Mouse (Mus musculus) liver, embryonic 14.5 days (tissue): Measurements from ENCODE around the gene Ifna11. TPM values are rescaled to one million over a fixed set of nuclear protein-coding genes. Genes with fewer than 3 reads are reported as not detected.

Source experiments
- ATAC-seq: fragments of 200-750 bp; cut with Nextera tagmentation; 2 replicates; pipeline ENCODE4 v1.8.0; 2017; ENCODE audit warnings: moderate number of reproducible peaks, mild to moderate bottlenecking, moderate library complexity; ENCODE audit not compliant: insufficient read depth
- DNase-seq, 3 experiments: peaks; one replicate each; pipeline ENCODE4 v3.0.0-alpha.2; 2012 to 2013; ENCODE audit warnings: low read depth in 3 of 3, low spot score in 3 of 3
- H3K27ac ChIP-seq: fragments of 300-500 bp; sonication (generic); 2 replicates; pipeline ENCODE4 v1.5.1; 2014; ENCODE audit warnings: moderate library complexity, mild to moderate bottlenecking, control low read depth, inconsistent platforms
- H3K27me3 ChIP-seq: fragments of 300-500 bp; sonication (generic); 2 replicates; pipeline ENCODE4 v1.6.1; 2014; ENCODE audit warnings: mild to moderate bottlenecking, low read length, moderate library complexity; ENCODE audit not compliant: control insufficient read depth, insufficient read depth
- H3K36me3 ChIP-seq: fragments of 300-500 bp; sonication (generic); replicated peaks from 2 replicates; pipeline ENCODE4 v1.6.1; 2014; ENCODE audit warnings: low read depth; ENCODE audit not compliant: control insufficient read depth, insufficient read depth
- H3K4me1 ChIP-seq, 2 experiments: fragments of 200-500 bp in 1 of 2; fragments of 300-500 bp in 1 of 2; sonication (generic) in 1 of 2; replicated peaks; 2 replicates each; pipeline ENCODE4 v1.6.1; 2012 to 2014; ENCODE audit warnings: antibody characterized with exemption in 1 of 2, inconsistent platforms in 1 of 2, low read length in 1 of 2; ENCODE audit not compliant: control insufficient read depth in 2 of 2, insufficient read depth in 2 of 2
- H3K4me2 ChIP-seq: fragments of 300-500 bp; sonication (generic); 2 replicates; pipeline ENCODE4 v1.6.1; 2014; ENCODE audit warnings: low read depth, mild to moderate bottlenecking, control low read depth, moderate library complexity
- H3K4me3 ChIP-seq, 2 experiments: fragments of 200-500 bp in 1 of 2; fragments of 300-500 bp in 1 of 2; sonication (generic) in 1 of 2; 2 replicates each; pipeline ENCODE4 v1.5.1; 2012 to 2014; ENCODE audit warnings: low read depth in 2 of 2, low read length in 2 of 2, mild to moderate bottlenecking in 2 of 2, control low read depth in 1 of 2, inconsistent platforms in 1 of 2, moderate library complexity in 1 of 2; ENCODE audit not compliant: insufficient read depth in 1 of 2
- H3K9ac ChIP-seq: fragments of 300-500 bp; sonication (generic); replicated peaks from 2 replicates; pipeline ENCODE4 v1.6.1; 2014; ENCODE audit warnings: mild to moderate bottlenecking, control low read depth, moderate library complexity
- H3K9me3 ChIP-seq: fragments of 300-500 bp; sonication (generic); 2 replicates; pipeline ENCODE4 v1.6.1; 2016; ENCODE audit warnings: low read length, mixed read lengths; ENCODE audit not compliant: control insufficient read depth
- CTCF ChIP-seq: IDR thresholded peaks from 2 replicates; pipeline ENCODE4 v1.5.1; 2016; ENCODE audit warnings: antibody characterized with exemption, low read depth, control low read depth
- EP300 ChIP-seq: IDR thresholded peaks from 2 replicates; pipeline ENCODE4 v1.6.1; 2016; ENCODE audit warnings: antibody characterized with exemption, low read depth
- WGBS: fragments of 180-500 bp; shearing (Covaris S2); extraction: QIAGEN DNeasy Blood & Tissue Kit; methylation state at CpG from one replicate; pipeline ENCODE4 v1.1.7; 2014; ENCODE audit not compliant: insufficient replicate concordance; 5-methylcytosine and 5-hydroxymethylcytosine counted together
- polyA plus RNA-seq, 2 experiments: library from polyadenylated mRNA; depleted of rRNA in 1 of 2; stranded (reverse) in 1 of 2; unstranded in 1 of 2; fragments of >200 nt; fragmentation: Nextera tagmentation in 1 of 2; extraction: Ambion mirVana in 1 of 2; gene quantifications; 2 replicates each; pipeline versions ENCODE4 v1.2.1 to v1.2.3; 2012 to 2014

The Ifna11 gene
- polyA plus RNA-seq, 2 experiments, result not detected

GRCm38 (mm10) chr4:88851026-88851763 lies 31.4 kb downstream of the Ifna11 start:
- no peak overlapping the region for H3K9ac ChIP-seq
- TF ChIP-seq CTCF (no peak), EP300 (no peak)
- H3K4me2 ChIP-seq, result no peak overlapping the region
- H3K27ac ChIP-seq, result no peak overlapping the region
- 57% methylated on average over 4 of the region's 4 CpGs for WGBS
- H3K27me3 ChIP-seq, result no peaks in the 10 kb centered on the region
- no peaks in the 10 kb centered on the region for H3K36me3 ChIP-seq
- H3K4me1 ChIP-seq, result no peaks in the 10 kb centered on the region
- H3K4me3 ChIP-seq, result no peak overlapping the region
- H3K9me3 ChIP-seq, result no peaks in the 10 kb centered on the region
- DNase-seq, result no peak
- no peak for ATAC-seq

DNA sequence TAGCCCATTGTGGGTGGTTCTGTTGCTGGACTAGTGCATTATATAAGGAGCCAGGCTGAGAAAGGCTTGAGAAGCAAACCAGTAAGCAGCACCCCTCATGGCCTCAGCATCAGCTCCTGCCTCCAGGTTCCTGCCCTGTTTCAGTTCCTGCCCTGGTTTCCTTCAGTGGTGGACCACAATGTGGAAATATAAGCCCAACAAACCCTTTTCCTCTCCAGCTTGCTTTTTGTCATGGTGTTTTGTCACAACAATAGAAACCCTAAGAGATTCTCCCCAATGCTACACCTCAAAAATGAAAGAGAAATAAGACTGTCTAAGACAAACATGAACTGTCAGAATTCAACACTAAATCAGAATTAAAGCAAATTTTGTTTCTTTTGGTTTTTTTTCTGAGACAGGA lies 39.5 kb downstream of the Ifna11 start:
- TF ChIP-seq EP300, result no peak
- TF ChIP-seq CTCF, result no peak
- Histone ChIP-seq H3K27me3 (no peaks in the 10 kb centered on the region), H3K4me2 (no peak overlapping the region), H3K9me3 (no peaks in the 10 kb centered on the region), H3K4me3 (no peak overlapping the region), H3K36me3 (no peaks in the 10 kb centered on the region), H3K4me1 (no peaks in the 10 kb centered on the region), H3K9ac (no peak overlapping the region), H3K27ac (no peak overlapping the region)
- DNase-seq (no peak), ATAC-seq (no peak)

- ATAC-seq (no peak), DNase-seq (no peak)
- no peaks in the 10 kb centered on the region for H3K36me3 ChIP-seq
- no peaks in the 10 kb centered on the region for H3K27me3 ChIP-seq
- no peak overlapping the region for H3K4me3 ChIP-seq
- TF ChIP-seq CTCF (no peak), EP300 (no peak)
- H3K4me1 ChIP-seq, result peaks cover 0 to 4% of the 10 kb centered on the region in 2 experiments; a peak in 2 of 4 replicates
- no peak overlapping the region for H3K9ac ChIP-seq
- 10% methylated on average over 7 of the region's 7 CpGs for WGBS
- H3K27ac ChIP-seq, result no peak overlapping the region
- H3K4me2 ChIP-seq, result no peak overlapping the region
- no peaks in the 10 kb centered on the region for H3K9me3 ChIP-seq
Observed at GRCm38 (mm10) chr4:88863309-88863708, 43.5 kb downstream of the Ifna11 start.

DNA sequence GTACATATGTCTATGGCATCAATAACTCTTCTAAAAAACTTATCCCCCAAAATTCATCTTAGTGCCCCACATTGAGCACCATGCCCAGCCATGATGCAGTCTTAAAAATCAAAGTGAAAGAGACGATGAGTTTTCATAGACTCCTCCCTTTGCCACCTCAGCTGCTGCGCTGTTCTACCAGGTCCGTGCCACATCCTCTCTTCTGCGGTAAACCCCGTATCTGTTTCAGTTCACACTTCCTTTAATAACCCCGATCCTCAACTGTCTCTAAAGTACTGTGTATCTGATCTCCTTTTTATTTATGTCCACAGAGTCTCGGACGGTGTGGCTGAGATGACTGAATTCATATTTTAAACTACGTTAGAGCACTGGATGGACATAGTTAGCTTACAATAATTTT lies 44.8 kb downstream of the Ifna11 start:
- Histone ChIP-seq H3K27me3 (no peaks in the 10 kb centered on the region), H3K4me1 (peaks cover 3 to 7% of the 10 kb centered on the region in 2 experiments; a peak in 2 of 4 replicates), H3K4me3 (peak overlapping the region in 1 of 2 experiments; percentile 7; a peak in 1 of 4 replicates), H3K36me3 (no peaks in the 10 kb centered on the region), H3K27ac (no peak overlapping the region), H3K9ac (no peak overlapping the region), H3K9me3 (no peaks in the 10 kb centered on the region), H3K4me2 (peak overlapping the region; percentile 36)
- TF ChIP-seq CTCF, result no peak
- TF ChIP-seq EP300, result no peak
- WGBS, result 7% methylated on average over 9 of the region's 9 CpGs
- DNase-seq, result no peak
- no peak for ATAC-seq

GRCm38 (mm10) chr4:88865011-88865569 lies 45.3 kb downstream of the Ifna11 start:
- Histone ChIP-seq H3K36me3 (no peaks in the 10 kb centered on the region), H3K4me2 (peak overlapping the region; percentile 36), H3K9ac (no peak overlapping the region), H3K27me3 (no peaks in the 10 kb centered on the region), H3K27ac (no peak overlapping the region), H3K4me3 (no peak overlapping the region), H3K4me1 (peaks cover 3 to 7% of the 10 kb centered on the region in 2 experiments; a peak in 2 of 4 replicates), H3K9me3 (no peaks in the 10 kb centered on the region)
- DNase-seq (no peak), ATAC-seq (no peak)
- WGBS, result 6% methylated on average over 6 of the region's 6 CpGs
- TF ChIP-seq EP300 (no peak), CTCF (no peak)
